Mouse (Mus musculus): ENCODE measurements around the gene Epor. TPM values are rescaled to one million over a fixed set of nuclear protein-coding genes. Genes with fewer than 3 reads are reported as not detected.

Gene Epor
- total RNA-seq, 1 experiment from 2014 or later, result 22.8 TPM

GRCm38 (mm10) chr9:21938234-21938855, 25.0 kb downstream of the Epor start:
- no peak for ATAC-seq (replicated peaks; ENCODE audit: low read depth, poor library complexity, severe bottlenecking)

- ATAC-seq (replicated peaks; ENCODE audit: low read depth, poor library complexity, severe bottlenecking), result no peak
These were observed 25.6 kb downstream of the Epor start for GRCm38 (mm10) chr9:21937711-21938175.

GRCm38 (mm10) chr9:21936692-21937570, 26.4 kb downstream of the Epor start, which contains the start of gene Plppr2:
Gene Plppr2, plus strand, starts transcription at chr9:21937033.
- ATAC-seq (replicated peaks; ENCODE audit: low read depth, poor library complexity, severe bottlenecking), result peak; percentile 99

- ATAC-seq (replicated peaks; ENCODE audit: low read depth, poor library complexity, severe bottlenecking), result no peak
These were observed 27.7 kb downstream of the Epor start for GRCm38 (mm10) chr9:21935466-21936131.

DNA sequence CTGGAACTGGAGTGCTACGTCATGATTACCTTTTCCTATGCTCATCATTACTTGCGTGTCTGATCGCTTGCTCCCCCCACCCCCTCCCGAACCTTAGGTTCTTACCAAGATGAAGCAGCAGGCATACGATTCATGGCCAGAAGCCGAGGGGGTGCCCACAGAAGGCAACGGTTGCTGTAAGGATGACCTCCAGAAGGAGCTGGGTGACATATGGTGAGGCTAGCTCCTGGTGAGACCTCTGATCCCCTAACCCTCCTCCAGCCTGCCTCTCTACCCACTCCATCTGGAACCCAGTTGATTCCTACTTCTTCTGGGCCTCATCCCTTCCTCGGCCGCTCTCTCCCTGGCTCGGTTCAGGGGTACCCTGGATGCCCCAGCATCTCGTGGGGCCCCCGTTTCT, 29.3 kb downstream of the Epor start:
- ATAC-seq (replicated peaks; ENCODE audit: low read depth, poor library complexity, severe bottlenecking), result no peak

GRCm38 (mm10) chr9:21932445-21933137, 30.7 kb downstream of the Epor start:
- ATAC-seq (replicated peaks; ENCODE audit: low read depth, poor library complexity, severe bottlenecking), result no peak

DNA sequence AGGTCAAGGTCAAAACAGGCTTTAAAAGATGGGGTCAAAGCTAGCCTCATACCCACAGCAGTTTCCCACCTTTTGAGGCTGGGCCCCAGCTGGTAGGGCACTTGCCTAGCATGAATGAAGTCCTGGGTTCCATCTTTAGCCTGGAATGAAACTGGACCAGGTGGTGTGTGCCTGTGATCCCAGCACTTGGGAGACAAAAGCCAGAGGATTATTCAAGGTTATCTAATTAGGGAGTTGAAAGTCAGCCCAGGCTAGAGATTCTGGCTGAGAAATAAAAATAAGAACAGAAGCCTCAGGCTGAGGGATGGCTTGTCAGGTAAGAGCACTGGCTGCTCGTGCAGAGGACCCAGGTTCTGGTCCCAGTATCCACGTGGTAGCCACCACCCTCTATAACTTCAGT, 31.3 kb downstream of the Epor start:
- ATAC-seq (replicated peaks; ENCODE audit: low read depth, poor library complexity, severe bottlenecking), result no peak

DNA sequence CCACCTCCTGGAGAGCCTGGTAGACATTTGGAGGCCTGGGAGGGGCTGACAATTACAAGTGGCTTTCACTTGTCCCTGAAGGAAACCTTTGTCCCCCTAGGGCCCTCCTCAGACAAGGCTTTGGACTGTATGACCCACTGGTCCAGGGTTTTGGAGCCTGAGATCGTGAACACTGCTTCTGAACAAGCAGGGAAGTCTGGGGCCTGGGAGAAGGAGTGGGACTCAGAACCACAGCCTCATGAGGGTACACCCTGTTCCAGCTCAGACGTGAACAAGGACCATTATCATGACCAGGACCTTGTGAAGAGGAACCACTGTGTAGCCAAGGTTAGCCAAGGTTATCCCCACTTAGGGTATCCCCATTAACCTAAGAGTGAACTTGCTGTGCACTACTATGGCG, 34.1 kb downstream of the Epor start:
- no peak for ATAC-seq (replicated peaks; ENCODE audit: low read depth, poor library complexity, severe bottlenecking)

GRCm38 (mm10) chr9:21927208-21927753, 36.0 kb downstream of the Epor start, which contains the start of the genes Ccdc159 and Tmem205:
Gene Ccdc159, plus strand, starts transcription at chr9:21927471.
Gene Tmem205, minus strand, starts transcription at chr9:21927556.
- peak; percentile 76 for ATAC-seq (replicated peaks; ENCODE audit: low read depth, poor library complexity, severe bottlenecking)

DNA sequence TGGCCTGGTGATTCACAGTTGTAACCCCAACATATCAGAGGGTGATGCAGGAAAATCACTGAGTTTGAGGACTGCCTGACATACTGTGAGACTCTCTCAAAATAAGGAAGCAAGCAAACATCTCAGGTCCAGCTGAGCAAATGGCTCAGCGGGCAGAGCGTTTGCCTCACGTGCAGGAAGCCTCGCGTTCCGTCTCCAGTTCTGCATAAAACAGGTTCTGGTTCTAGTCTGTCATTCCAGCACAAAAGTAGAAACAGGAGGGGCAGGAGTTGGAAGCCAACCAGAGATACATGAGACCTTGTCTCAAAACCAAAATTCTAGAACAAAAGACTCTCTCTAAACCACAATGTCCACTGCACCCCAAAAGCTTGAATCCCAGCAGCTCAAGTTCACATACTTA, 36.5 kb downstream of the Epor start:
- ATAC-seq (replicated peaks; ENCODE audit: low read depth, poor library complexity, severe bottlenecking), result no peak

- no peak for ATAC-seq (replicated peaks; ENCODE audit: low read depth, poor library complexity, severe bottlenecking)
These were observed 37.2 kb downstream of the Epor start for GRCm38 (mm10) chr9:21926155-21926554.

DNA sequence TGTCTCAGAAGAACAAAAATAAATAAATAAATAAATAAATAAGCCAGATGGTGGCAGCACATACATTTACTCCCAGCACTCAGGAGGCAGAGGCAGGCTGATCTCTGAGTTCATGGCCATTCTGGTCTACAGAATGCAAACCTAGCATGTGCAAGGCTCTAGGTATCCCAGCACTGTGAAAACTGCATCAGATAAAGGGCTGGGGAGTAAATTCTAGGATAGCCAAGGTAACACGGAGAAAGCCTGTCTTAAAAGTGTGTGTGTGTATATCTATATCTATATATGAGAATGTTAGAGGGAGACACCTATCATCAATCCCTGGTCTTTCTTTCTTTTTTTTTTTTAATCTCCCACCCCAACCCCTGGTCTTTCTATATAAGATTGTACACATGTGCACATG, 37.8 kb downstream of the Epor start:
- no peak for ATAC-seq (replicated peaks; ENCODE audit: low read depth, poor library complexity, severe bottlenecking)

DNA sequence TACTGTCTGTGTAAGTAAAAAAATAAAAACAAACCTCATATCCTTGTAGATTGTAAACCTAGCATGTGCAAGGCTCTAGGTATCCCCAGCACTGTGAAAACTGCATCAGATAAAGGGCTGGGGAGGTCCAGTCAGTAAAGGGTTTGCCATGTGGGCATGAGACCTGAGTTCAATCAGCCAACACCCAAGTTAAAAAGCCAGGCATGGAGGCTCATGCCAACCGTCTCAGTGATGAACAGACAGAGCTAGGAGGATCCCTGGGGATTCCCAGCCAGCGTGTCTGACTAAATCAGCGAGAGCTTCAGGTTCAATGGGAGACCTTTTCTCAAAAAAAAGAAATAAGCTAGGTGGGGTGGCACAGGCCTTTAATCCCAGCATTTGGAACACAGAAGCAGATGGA, 38.3 kb downstream of the Epor start:
- no peak for ATAC-seq (replicated peaks; ENCODE audit: low read depth, poor library complexity, severe bottlenecking)

DNA sequence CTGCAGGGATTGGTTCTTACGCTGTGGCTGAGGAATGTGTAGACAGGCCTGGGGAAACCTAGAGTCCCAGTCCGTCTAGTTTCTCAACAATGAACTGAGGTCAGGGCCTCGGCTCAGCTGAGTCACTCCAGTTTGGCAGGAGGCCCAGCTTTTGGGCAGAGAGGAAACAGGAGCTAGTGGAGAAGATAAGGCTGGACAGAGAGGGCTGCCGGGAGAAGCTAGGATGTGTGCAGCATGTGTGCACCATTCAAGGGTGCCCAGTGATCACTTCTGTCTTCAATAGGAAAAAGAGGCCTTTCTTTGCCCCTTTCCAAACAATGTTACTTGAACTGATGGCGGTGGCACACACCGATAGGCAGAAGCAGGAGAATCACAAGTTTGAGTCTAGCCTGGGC, 39.2 kb downstream of the Epor start:
- peak; percentile 81 for ATAC-seq (replicated peaks; ENCODE audit: low read depth, poor library complexity, severe bottlenecking)

GRCm38 (mm10) chr9:21923490-21924098, 39.7 kb downstream of the Epor start:
- ATAC-seq (replicated peaks; ENCODE audit: low read depth, poor library complexity, severe bottlenecking), result no peak

DNA sequence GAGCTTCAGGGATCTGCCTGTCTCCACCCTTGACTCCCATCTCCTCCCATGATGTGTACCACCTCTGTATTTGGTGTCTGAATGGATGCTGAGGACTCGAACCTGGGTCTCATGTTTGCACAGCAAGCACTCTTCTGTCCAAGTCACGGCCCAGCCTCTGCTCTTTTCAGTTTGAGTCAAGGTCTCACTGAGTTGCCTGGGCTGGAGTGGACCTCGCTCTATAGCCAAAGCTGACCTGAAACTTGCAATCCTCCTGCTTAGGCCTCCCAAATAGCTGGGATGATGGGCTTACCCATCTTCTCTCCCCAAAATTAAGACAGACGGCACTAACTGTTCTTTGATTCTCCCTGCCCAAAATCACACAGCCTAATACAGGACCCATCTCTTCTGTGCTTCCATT, 40.3 kb downstream of the Epor start:
- ATAC-seq (replicated peaks; ENCODE audit: low read depth, poor library complexity, severe bottlenecking), result no peak

DNA sequence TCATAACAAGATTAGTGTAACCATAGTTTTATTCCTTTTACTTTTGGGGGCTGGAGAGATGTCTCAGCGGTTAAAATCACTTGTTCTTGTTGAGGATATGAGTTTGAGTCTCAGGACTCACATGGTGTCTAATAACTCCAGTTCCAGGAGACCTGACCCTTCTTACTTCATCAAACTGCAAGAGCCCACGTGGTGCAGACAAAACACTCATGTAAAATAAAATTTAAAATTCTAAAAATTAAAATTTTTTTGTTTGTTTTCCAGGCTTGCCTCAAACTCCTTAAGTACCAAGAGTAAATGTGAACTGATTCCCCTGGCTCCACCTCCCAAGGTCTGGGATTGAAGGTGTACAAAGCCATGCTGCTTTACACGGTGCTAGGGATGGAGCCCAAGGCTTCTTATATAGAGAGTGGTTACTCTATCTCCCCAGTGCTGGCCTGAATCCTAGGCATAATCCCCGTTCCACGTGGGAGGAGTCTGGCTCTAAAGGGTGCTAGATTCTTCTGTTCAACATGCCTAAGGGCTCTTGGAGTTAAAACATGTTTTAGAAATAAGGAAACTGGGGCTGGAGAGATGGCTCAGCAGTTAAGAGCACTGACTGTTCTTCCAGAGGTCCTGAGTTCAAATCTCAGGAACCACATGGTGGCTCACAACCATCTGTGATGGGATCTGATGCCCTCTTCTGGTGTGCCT, 44.5 kb downstream of the Epor start:
- ATAC-seq (replicated peaks; ENCODE audit: low read depth, poor library complexity, severe bottlenecking), result no peak

DNA sequence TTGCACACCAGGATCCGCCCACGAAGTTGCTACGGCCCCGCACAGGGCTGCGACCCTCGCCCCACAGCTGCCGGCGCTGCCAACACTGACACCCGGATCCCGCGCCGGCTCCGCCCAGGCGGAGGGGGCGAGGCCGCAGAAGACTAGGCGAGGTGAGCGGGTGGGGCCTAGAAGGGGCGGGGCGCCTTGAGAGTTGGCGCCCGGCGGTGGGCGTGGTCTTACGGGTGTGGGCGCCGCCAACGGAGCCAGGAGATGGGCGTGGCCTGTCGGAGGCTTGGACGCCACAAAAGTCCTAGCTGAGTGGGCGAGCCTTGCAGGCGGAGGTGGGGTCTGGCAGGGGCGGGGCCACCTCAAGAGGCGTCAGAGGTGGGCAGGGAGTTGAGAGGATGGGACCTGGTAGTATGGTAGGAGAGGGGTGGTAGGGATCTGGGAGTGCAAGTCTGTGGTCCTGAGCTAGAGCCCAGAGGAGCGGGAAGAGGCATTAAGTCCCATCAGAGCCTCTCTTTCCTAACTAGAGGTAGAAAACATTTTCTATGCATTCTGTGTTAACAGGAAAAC, 45.2 kb downstream of the Epor start, which contains the start of gene Rab3d:
Gene Rab3d, minus strand, starts transcription at position 158 of the 558 bp plus-strand sequence.
- peak; percentile 95 for ATAC-seq (replicated peaks; ENCODE audit: low read depth, poor library complexity, severe bottlenecking)
